In genomic region chr4:130557852-130558251, GRCm38 (mm10) we compare ENCODE assay signal across 10 mouse cellular contexts. TPM values are rescaled to one million over a fixed set of nuclear protein-coding genes. Genes with fewer than 3 reads are reported as not detected.
DNase-seq lines count a peak whose midpoint lies in the region; ATAC-seq and TF ChIP-seq lines count a peak whose summit lies in the region.
"Had no signal": no experiment of that assay in that cellular context is flagged by ENCODE, and none has a peak within 500 bp of the region (broad histone marks: within the 10 kb centered on the region; RNA-seq: fewer than 3 reads in every experiment).

No protein-coding gene starts in this region.

- no peak overlapping the region for H3K27ac ChIP-seq in lung, embryonic 14.5 days (ENCODE audit: low read depth)
- H3K27ac ChIP-seq: embryonic facial prominence, embryonic 13.5 days had no signal

- ATAC-seq in lung, embryonic 14.5 days (ENCODE audit: insufficient read depth) = no peak

- H3K4me1 ChIP-seq in lung, embryonic 14.5 days (ENCODE audit: insufficient read depth) = 0 out of 2 replicates have a peak, but pooled peaks cover 3% of the 10 kb centered on the region

- no peak overlapping the region for H3K4me3 ChIP-seq in lung, embryonic 14.5 days (ENCODE audit: low read depth, low read length)
- H3K4me3 ChIP-seq: embryonic facial prominence, embryonic 13.5 days had no signal

- DNase-seq in left cerebral cortex, postnatal 4 days = peak; percentile 76
- DNase-seq in left cerebral cortex, adult 18-20 months (ENCODE audit: low spot score in 2 of 2) = no peak
- peak; percentile 87 to 91 for DNase-seq in cerebellum, adult 18-20 months
- DNase-seq in heart, postnatal 14 days = peak; percentile 51 to 66
- DNase-seq in lung, embryonic 14.5 days = peak; percentile 6
- no peak for DNase-seq in right cerebral cortex, postnatal 10 days (ENCODE audit: low spot score in 2 of 2)
- no peak for DNase-seq in frontal cortex, postnatal 25 days (ENCODE audit: low spot score in 2 of 2)
- no peak for DNase-seq in layer of hippocampus, adult 8-10 months (ENCODE audit: low spot score in 2 of 2)

- intact Hi-C loops in left cerebral cortex, postnatal 4 days (cut with DNase I) = no loop called here
- intact Hi-C loops in heart, postnatal 14 days (cut with DNase I) = no loop called here

- TF ChIP-seq CTCF in lung, embryonic 14.5 days (IDR thresholded peaks at IDR 0.05; ENCODE audit: low read depth) = no peak

- H3K9me3 ChIP-seq in lung, embryonic 14.5 days (ENCODE audit: low read depth, low read length) = no peaks in the 10 kb centered on the region
- H3K9me3 ChIP-seq: embryonic facial prominence, embryonic 13.5 days had no signal

- no peak overlapping the region for H3K9ac ChIP-seq in lung, embryonic 14.5 days
- H3K9ac ChIP-seq: embryonic facial prominence, embryonic 13.5 days had no signal

- WGBS in lung, embryonic 14.5 days = 60% methylated on average over 12 of the region's 12 CpGs

- no peak overlapping the region for H3K4me2 ChIP-seq in lung, embryonic 14.5 days
- H3K4me2 ChIP-seq: embryonic facial prominence, embryonic 13.5 days had no signal

- H3K27me3 ChIP-seq in lung, embryonic 14.5 days (ENCODE audit: insufficient read depth, low read length) = no peaks in the 10 kb centered on the region

- H3K36me3 ChIP-seq in lung, embryonic 14.5 days (ENCODE audit: insufficient read depth) = no peaks in the 10 kb centered on the region
- H3K36me3 ChIP-seq: embryonic facial prominence, embryonic 13.5 days had no signal

RNA-seq across cellular contexts. Expression of gene Nkain1, which starts 16.1 kb away (rescaled TPM):
- 100 to 1,000 TPM; 158 to 164 TPM for total RNA-seq in left cerebral cortex, postnatal 4 days (2021)
- 10 to 100 TPM; 30.5 to 34.5 TPM for total RNA-seq in left cerebral cortex, adult 18-20 months (2021)
- 1 to 10 TPM; 3.7 to 5.8 TPM for total RNA-seq in heart, postnatal 14 days (2021)
- polyA plus RNA-seq in lung, embryonic 14.5 days (2014; fragmentation: Nextera tagmentation; extraction: Ambion mirVana) = 2.9 and 3.3 TPM in 2 replicates
- 10 to 100 TPM; 27.0 to 39.6 (median 34.6) TPM for total RNA-seq in layer of hippocampus, adult 8-10 months (2022)
- polyA plus RNA-seq: stomach, embryonic 16.5 days had no signal

Comparison
In these comparisons a context has a peak if more than half of its experiments do, and no peak if none do; other contexts are left out.
1. DNase-seq: peak in left cerebral cortex, postnatal 4 days (single experiment), cerebellum, adult 18-20 months (2 of 2), heart, postnatal 14 days (2 of 2) and lung, embryonic 14.5 days (single experiment); none in left cerebral cortex, adult 18-20 months (0 of 2), right cerebral cortex, postnatal 10 days (0 of 2), frontal cortex, postnatal 25 days (0 of 2) and layer of hippocampus, adult 8-10 months (0 of 2).
2. RNA of gene Nkain1, which starts 16.1 kb away (total RNA-seq): 158 to 164 TPM in left cerebral cortex, postnatal 4 days, 27.0 to 39.6 TPM in layer of hippocampus, adult 8-10 months and 30.5 to 34.5 TPM in left cerebral cortex, adult 18-20 months; 3.7 to 5.8 TPM in heart, postnatal 14 days; every median in the first group is over 4 times any median in the second.